Mouse (Mus musculus) left cerebral cortex, adult 18-20 months (tissue): Measurements from ENCODE around the gene Vps33b. TPM values are rescaled to one million over a fixed set of nuclear protein-coding genes. Genes with fewer than 3 reads are reported as not detected.

ENCODE experiments used
- DNase-seq, 2 experiments: peaks; one replicate each; pipeline ENCODE4 v3.0.0; 2021 to 2022; ENCODE audit warnings: low spot score in 2 of 2, mixed read lengths in 1 of 2
- total RNA-seq, 2 experiments: library from RNA; stranded (reverse); gene quantifications; 2 replicates each; pipeline ENCODE4 v1.2.3; 2021

Gene Vps33b
- total RNA-seq, 2 experiments from 2014 or later = 18.8 to 21.6 TPM

DNA sequence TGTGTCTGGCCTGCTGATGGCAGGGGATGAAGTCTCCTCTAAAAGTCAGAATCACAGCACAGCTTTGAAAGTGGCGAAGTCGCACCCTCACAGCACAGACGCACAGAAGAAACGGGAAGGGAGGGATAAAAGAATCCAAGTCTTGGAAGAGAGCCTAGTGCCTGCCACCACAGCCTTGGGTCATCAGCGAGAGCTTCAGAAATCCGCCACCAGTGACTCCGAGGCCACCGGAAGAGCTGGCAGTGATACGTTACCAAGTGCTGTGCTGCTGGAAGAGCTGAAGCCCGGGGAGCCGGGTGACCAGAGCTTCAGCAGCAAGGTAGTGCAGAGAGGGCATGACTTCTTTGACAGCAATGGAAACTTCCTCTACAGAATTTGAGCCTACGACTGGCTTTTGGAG lies 4.8 kb upstream of the Vps33b start:
- no peak for DNase-seq

DNA sequence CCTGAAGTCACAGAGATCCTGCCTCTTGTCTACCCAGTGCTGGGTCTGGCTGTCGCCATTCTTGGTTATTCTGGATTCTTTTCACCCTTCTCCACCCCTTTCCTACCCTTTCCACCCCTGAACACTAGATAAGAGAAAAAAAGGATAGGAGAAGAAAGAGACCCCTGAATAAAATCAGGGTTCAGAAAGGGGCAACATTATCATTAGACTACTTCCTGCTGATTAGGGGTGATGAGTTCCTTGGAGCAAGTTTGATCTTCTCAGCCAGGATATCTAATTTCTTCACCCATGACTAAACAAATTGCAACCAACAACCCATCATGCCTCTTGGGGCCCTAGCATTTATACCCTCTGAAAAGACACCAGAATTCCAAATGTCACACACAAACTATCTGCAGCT lies 1.7 kb upstream of the Vps33b start:
- no peak for DNase-seq

DNA sequence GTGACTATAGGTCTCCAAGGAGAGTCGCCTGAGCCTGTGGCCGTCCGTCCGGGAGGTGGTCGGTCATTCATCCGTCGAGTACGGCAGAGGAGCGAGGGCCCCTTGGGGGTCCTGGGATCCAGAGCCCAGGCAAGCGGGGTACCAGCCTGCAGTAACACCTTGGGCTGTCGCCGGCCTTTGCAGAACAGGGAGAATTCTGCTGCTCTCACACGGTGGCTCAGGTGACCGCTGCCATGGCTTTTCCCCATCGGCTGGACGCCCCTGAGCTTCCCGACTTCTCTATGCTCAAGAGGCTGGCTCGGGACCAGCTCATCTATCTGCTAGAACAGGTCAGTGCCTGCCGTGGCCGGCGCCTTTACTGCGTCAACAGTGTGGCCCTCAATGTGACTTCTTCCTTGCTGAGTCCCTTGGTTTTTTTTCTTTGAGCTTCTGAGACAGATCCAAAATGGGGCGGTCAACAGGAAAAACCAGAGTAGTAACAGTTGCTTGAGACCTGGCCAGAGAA lies 354 bp downstream of the Vps33b start:
- DNase-seq = no peak

DNA sequence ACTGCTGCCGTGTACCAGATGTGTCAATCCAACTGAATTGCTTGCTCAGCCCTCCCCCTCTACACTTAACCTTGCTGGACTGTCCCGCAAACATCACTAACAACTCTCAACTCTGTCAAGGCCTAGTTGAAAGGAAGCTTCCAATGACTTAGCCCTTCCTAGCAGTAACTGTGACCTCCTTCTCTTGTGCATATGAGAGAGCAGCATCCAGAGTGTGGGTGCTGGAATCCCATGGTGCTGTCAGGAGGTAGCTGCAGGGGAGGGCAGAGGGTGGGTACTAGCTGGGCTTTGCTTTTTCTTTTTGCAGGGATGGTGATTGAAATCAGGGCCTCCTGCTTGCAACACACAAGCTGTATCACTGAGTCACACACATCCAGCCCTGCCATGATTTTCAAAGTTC lies 4.0 kb downstream of the Vps33b start:
- no peak for DNase-seq

DNA sequence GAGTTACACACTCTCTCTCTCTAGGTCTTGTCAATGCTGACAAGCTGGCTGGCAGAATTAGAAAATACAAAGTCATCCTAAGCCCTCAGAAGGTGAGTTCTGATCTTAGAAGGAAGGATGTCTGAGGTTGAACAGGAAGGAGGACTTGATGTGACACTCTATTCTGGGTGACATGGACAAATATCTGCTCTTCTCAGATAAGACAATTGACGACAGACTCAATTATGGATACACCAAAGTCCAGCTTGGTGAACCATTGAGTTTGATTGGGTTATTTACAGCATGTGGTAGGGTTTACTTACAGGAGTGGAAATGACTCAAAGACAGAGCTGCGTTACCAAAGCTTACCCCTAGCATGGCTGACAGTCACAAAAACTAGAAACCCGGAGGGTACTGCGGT lies 6.9 kb downstream of the Vps33b start:
- DNase-seq = no peak

DNA sequence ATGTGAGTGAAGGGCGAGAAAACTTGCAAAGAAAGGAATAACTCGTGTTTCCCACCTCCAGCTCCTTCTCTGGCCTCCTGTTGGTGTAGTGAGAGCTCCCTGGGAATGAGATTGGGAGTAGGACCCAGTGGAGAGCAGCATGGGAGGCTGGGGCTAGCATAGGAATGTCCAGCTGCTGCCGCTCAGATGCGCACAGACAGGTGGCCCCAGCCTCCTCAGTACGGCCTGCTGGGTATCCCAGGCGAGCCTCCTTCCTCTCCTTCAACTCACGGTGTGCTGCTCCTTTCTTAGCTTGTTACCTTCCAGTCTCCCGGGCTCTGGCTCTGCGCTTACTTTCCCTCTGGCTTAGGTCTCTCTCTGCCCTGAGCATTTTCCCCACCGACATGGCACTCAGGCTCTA lies 10.6 kb downstream of the Vps33b start:
- no peak for DNase-seq

DNA sequence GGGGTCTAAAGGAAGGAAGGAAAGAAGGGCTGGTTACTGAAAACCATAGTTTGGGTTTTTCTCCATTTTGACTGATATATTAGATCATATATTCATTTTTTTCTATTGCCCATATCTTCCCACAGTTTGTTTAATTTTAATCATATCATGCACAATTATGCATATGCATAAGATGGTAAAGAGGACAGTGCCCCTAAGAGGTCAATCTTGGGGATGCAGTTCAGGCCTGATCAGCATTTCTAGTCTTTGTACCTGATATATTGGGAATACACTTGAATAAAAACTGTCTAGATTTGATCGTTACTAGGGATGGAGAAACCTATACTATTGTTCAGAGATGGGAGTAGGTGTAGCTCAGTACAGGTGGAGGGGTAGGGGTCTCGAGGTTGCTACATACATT lies 11.5 kb downstream of the Vps33b start:
- DNase-seq = no peak

DNA sequence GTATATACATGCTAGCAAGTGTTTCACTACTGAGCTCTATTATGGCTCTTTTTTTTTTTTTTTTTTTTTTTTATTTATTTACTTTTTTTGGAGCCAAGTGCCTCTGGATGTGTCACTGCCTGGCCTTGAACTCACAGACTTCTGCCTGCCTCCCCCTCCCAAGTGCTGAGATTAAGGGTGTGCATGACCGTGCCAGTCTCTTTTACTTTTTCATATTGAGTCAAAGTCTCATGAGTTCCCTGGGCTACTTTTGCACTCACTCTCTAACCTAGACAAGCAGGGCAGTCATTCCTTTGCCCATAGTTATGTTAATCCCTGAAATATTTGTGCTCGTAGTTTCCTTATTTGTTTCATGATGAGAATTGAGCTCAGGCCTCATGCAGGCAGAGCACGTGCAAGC lies 12.2 kb downstream of the Vps33b start:
- DNase-seq = no peak

DNA sequence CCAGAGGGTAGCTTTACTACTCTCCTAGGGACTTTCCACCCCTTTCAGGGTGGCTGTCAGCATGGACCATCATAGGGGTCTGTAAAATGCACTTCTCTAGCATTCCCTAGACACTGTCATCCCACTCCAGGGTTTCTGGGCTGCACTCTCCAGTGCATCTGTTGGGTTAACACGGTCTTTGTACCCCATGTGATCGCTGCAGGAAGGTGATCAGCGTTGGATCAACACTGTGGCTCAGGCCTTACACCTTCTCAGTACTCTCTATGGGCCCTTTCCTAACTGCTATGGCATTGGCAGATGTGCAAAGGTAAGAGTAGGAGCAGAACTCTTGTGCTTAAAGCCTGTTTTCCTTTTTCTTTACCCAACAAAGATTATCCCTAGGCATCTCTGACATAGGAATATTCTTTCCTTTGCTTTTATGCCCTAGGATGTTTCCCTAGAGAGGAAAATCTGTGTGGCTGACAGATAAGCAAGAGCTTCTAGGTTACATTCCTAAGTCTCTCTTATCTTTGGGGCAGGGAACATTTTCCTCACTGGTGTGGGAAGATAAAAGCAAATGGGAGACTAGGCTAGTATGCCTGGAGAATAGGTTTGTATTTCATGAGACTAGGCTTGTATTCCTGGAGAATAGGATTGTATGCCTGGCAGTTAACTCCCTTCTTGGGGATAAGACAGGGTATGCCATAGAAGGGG lies 13.9 kb downstream of the Vps33b start:
- DNase-seq = no peak

DNA sequence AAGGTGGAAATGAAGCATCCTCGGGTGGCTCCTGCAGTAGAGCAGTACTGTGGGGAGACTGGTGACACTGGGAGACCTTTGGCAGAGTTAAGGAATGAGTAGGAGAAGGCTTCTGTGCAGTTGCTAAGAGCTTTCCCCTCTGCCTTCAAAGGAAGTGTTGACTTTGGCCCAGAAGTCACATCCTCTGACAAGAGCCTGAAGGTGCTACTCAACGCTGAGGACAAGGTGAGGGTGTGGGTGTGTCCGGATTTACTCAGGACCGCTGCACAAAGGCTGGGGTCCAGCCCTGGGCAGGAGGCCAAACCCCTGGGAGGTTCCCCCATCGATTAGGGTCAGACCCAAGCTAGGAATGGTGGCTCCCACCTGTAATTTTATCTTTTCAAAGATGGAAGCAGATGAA lies 14.9 kb downstream of the Vps33b start:
- no peak for DNase-seq

DNA sequence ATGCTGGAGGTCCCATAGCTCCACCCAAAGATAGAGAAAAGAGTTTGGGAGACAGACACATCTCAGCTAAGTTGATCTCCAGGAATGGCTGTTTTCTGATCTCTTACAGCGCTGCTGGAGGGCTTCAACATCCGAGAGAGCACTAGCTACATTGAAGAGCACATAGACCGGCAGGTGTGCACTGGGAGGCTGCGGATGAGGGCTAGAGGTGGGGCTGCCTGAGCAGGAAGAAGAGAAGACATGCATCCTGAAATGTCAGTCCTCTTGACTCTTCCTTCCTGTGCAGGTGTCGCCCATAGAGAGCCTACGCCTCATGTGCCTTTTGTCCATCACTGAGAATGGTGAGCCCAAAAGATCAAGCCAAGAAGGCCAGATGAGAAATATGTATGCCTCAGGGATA lies 16.3 kb downstream of the Vps33b start:
- no peak for DNase-seq

DNA sequence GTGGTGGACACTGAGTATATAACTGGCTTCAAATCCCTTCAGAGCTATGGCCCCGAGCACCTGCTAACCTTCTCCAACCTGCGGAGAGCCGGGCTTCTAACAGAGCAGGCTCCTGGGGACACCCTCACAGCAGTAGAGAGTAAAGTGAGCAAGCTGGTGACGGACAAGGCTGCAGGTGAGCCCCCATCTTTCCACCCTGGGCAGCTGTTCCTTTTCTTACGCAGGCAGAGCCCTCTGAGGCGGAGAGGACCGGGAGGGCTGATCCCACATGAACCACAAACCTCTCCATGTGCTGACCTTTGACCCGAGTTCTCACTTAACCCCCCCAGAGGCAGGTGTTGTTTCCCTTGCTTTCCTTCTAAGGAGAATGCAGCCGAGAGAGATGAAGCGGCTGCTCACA lies 18.3 kb downstream of the Vps33b start:
- DNase-seq = no peak

DNA sequence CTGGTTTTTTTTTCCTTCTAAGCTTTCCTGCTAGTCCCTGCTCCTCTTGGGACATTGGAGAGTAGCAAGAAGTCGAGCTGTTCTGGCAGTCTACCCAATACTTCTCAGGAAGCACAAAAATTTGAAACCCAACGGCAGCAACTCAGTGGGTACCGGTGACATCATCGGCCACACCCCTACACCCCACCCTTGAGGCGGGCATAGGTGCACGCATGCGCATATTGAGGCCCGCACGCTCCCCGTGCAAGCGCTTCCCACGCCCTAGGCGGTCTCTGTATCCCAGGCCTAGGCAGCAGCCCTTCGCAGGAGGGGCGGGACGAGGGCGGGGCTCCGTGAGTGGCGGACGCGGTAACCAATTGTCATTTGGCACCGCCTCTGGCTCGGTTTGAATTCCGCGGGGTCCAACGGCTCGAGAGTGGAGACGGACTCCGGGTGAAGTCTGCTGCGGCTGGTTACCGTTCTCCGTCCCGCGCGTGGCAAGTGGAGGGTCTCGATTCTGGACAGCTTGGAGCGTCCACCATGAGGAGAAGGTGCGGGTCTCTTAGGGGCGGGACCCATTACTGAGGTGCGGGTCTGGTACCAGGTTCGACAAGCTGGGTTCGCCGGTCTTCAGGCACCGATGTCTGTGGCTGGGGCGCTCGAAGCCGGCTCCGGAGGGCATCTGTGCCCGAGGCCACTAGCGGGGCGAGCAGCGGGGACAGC lies 24.8 kb downstream of the Vps33b start, which contains the start of gene Prc1:
TSS of gene Prc1 (plus strand) at position 389 of the 702 bp plus-strand sequence.
- DNase-seq = peak; percentile 96 to 97

DNA sequence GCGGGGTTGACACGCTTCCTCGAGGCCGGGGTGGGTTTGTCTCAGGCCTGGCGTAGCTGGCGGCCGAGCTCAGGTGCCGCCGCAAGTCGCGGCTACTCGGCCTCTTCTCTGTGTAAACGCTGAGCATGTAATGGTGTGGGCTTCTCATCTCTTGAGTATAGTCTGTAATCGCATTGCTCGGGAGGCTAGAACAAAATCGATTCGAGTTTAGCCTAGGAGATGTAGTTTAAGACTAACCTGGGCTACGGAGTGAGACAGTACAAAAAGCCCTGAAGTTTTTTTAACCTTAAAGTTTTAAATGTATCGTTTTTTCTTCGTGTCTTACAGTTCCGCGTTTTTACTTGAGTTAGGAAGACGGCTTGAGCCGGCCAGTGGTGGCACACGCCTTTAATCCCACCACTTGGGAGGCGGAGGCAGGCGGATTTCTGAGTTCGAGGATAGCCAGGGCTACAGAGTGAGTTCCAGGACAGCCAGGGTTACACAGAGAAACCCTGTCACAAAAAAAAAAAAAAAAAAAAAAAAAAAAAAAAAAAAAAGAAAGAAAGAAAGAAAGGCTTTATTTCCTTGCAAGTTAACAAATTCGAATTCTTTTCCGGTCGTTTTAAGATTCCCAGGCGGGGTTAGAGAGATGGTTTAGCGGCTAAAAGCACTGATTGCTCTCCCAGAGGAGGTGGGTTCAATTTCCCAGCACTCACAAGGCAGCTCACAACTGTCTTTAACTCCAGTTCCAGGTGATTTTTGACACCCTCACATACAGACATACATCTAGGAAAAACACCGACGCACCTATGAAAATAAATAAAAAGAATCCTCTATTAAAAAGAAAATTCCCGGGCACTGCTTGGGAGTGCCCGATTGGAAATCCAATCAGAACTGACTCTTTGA lies 25.6 kb downstream of the Vps33b start:
- DNase-seq = no peak

DNA sequence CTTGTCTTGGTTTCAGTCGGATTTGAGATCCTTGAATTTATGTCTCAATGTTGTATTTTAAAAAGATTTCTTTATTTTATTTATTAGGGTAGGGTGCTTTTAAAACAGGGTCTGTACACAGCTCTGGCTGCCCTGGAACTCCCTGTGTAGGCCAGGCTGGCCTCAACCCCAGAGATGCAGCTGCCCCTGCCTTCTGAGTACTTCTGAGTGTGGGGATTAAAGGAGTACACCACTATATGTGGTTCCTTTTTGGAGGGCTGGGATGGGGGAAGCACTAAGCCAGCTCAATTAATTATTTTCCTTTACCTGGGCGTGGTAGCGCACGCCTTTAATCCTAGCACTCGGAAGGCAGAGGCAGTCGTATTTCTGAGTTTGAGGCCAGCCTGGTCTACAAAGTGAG lies 27.0 kb downstream of the Vps33b start:
- no peak for DNase-seq

DNA sequence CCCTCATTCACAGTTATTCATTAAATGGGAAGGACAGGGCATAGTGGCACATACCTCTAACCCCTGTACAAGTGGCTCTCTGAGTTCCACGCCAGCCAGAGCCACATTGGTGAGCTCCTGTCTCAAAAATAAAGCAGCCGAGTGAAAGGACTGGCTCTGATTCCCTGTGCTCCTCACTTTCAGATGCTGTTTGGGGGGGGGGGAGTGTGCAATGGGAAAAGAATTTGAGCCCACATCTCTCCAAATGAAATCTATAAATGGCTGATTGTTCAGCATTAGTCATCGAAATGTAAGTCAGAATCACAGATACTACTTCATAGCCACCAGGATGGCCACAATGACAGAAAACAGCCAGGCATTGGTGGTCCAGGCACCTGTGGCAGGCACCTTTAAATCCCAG lies 27.6 kb downstream of the Vps33b start:
- DNase-seq = no peak

DNA sequence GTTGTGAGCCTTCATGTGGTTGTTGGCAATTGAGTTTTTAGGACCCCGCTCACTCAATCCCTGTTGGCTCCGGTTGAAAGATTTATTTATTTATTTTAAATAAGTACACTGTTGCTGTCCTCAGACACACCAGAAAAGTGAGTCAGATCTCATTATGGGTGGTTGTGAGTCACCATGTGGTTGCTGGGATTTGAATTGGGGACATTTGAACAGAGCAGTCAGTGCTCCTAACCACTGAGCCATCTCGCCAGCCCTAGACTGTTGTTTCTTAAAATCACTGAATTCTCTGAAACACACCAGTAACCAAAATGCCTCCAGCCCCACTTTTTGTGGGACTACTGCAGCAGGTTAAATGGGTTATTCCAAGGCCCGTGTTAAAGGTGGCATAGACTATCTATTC lies 29.3 kb downstream of the Vps33b start:
- no peak for DNase-seq

DNA sequence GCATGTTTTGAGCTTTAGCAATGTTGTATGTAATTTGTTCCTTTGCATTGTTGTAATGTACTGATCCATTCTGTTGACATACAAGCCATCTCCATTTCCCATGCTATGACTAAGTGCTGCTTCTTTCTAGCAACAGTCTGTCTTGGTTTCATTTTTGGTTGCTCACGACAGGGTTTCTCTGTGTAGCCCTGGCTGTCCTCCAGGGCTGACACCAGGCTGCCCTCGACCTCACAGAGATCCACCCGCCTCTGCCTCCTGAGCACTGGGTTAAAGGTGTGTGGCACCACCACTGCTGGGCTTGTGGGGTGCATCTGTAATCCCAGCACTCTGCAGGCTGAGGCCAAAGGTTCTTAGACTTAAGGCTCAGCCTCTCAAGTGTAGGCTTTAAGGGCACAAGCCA lies 30.1 kb downstream of the Vps33b start:
- no peak for DNase-seq

DNA sequence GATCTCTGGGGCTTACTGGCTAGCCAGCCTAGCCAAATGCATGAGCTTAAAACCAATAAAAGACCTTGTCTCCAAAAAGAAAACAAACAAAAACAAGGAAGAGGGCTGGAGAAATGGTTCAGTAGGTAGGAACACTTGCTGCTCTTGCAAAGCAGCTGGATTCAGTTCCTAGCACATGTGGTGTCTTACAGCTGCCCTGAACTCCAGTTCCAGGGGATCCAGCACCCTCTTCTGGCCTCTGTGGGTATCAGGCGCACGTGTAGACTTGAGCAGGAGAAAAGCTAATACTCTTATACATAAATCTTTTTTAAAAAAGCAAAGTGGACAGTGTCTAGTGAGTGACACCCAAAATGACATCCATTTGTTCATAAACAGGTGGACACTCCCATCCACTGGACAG lies 32.1 kb downstream of the Vps33b start:
- no peak for DNase-seq

DNA sequence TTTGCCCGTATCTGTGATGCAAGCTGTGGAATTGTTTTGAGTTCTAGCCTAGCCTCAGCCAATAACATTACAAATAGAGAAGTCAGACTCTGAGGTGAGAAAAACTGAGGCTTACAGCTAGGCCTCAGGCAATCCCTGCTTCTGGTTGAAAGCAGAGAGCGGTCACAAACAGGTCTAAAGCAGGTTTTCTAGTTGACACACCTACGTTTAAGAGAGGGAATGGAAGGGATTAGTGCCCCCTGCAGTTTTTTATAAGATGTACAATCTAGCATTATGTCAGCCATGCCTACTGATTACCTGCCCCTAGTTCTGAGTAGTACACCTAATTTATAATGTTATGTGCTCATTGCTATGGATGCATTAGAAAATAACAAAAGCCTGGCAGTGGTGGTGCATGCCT lies 38.3 kb downstream of the Vps33b start:
- DNase-seq = no peak

DNA sequence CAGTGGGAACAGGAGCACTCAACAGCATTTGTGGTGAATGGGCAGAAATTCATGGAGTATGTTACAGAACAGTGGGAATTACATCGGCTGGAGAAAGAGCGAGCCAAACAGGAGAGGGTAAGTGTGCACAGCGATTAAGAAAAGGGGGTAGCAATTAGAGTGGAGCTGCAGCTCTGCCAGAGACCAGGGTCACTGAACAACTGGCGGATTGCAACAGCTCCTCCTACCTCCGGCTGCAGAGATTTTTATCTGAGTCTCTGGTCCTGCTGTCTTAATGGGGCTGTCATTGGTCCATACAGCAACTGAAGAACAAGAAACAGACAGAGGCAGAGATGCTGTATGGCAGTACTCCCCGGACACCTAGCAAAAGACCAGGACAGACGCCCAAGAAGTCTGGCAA lies 41.3 kb downstream of the Vps33b start:
- DNase-seq = no peak

DNA sequence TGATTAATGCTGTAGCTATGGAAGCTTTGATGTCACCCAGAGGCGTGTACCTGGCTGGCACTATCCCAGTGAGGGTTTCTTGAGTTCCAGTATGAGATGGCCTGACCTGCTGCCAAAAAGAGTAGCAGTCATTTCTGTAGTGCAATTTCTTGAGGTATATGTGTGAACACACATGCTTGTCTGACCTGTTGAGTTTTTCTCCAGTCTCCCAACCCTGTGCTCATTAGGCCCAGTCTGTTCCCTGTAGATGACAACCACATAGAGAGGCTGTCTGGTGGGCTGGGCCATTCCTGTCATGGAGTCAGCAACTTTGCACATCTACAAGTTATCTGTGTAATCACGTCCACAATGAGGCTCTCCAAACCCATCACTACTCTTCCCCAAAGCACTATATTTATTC lies 46.3 kb downstream of the Vps33b start:
- no peak for DNase-seq
